Mouse (Mus musculus): ENCODE results near the gene Nfix.

Gene Nfix

DNA sequence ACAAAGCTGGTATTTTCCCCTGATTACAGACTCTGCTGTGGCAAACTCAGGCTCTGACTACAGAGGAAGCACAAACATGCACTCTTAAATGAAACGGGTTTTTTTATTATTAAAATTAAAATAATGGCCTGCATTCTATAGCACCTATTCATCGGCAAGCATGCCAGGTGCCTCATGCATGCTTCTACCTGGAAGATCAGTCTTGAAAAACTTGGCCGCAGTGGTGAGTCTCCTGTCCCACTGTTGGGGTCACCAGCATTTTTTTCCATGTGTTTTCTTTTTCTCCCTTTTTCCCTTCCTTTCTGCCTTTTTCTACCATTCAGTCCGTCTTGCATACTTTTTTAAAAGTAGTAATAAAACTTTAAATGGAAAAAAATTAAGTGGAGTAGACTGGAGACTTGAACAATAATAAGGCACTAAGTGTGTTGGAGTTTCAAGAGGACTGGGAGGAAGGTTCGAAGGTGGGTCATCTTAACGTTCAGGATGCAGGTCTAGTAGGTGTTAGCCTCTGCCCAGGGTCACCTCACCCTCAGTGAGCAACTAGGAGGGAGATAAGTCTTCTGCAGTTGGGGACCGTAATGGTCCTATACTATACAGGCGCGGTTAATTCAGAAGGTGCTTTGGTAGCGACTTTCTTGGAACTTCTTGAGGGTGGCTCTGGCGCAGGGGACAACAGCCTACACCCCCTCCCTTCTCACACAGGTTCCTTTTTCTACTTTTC, 16.8 kb downstream of the Nfix start:
- in situ Hi-C loops (cut with MboI; ENCODE audit: low sequenced_read_pairs), result no loop called here

DNA sequence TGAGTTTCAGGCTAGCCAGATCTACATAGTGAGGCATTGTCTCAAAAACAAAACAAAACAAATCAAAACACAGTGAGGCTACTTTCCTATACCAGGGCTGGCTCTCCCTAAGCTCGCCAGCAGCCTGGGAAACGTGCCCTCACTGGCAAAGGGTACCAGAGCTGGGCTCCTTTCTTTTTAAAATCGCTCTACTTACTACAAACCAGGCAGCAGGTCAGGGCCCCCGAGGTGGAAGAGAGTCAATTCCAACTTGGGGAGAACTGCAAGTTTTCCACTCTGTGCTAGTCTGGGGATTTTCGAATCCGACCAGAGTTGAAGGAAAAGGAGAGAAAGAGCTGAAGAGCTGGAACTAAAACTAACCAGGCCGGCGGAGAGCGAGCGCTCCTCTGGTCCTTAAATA, 17.5 kb downstream of the Nfix start:
- in situ Hi-C loops (cut with MboI; ENCODE audit: low sequenced_read_pairs), result no loop called here

DNA sequence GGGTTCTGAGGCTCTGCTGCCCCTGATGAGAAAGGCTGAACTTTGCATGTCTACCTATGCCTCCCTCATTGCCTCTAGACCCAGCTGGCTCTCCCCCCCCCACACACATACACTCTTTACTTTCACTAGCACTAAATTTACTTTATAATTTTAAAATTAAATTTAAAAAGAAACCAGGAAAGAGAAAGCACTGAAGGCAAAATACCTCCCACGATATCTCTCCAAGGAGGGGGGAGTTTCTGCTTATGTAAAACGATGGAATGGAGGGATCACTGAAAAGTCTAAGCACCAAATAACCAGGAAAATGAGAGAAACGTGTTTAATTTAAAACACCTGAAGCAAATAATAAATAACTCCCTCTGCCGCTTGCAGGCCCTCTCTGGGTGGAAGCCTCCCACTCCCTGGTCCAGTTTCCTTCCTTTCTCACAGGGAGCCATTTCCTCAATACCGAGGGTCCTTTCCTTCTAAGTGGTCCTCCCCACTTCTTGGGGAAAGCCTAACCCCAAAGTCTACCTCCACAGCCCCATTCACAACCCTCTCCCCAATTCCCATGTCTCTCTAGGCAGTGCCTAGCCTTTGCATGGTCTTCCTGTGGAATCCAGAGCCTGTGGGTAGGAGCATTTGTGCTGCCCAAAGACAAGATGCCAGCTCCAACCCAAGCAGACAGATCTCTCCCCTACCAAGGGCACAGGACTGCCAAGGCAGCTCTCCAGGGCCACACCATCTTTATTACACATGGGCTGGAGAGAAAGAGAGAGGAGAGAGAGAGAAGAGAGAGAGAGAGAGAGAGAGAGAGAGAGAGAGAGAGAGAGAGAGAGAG, 18.2 kb downstream of the Nfix start:
- in situ Hi-C loops (cut with MboI; ENCODE audit: low sequenced_read_pairs), result no loop called here

DNA sequence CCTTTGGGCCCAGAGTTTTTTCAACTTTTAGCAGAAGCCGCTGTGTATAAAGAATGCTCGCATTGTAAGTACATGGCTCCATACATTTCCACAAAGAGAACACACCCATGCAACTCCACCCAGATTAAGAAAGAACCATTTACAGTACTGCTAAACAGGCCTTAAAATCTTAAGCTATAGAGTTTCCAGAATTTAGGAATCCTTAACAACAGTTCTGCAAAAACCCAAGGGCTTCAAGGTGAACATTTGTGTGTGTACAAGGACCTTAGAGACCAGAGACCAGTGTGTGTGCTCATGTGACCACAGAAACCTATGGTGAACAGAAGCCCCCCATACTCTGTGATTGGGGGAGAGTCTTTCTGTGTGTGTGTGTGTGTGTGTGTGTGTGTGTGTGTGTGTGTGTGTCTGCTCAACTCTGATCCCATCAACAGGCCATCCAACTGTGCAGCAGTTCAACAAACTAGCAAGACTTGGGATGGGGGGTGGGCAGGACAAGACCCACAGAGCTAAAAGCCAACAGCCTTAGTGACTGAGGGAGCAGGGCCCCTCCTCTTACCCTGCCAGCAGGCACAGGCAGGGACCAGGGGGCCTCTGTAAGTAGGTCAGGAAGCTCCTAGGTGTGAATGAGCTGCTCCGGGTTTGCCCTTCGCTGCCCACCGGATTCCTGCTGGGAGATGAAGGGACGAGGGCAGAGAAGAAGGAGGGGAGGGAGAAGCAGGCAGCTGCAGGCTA, 19.0 kb downstream of the Nfix start:
- in situ Hi-C loops (cut with MboI; ENCODE audit: low sequenced_read_pairs), result no loop called here

DNA sequence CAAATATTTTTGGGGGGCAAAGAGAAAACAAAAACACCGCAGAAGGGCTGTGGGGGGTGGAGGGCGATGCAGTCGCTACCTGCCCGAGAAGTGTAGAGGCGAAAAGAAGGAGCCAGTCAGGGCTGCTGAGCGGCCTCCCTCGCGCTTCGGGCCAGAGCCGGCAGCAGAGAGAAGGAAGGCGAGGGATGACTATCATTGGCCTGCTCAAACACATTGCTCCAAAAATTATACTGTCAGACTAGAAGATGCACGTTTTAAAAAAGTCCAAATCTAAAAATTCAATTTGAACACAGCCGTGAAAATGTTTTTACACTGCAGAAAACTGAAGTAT, 20.0 kb downstream of the Nfix start:
- in situ Hi-C loops (cut with MboI; ENCODE audit: low sequenced_read_pairs), result no loop called here

DNA sequence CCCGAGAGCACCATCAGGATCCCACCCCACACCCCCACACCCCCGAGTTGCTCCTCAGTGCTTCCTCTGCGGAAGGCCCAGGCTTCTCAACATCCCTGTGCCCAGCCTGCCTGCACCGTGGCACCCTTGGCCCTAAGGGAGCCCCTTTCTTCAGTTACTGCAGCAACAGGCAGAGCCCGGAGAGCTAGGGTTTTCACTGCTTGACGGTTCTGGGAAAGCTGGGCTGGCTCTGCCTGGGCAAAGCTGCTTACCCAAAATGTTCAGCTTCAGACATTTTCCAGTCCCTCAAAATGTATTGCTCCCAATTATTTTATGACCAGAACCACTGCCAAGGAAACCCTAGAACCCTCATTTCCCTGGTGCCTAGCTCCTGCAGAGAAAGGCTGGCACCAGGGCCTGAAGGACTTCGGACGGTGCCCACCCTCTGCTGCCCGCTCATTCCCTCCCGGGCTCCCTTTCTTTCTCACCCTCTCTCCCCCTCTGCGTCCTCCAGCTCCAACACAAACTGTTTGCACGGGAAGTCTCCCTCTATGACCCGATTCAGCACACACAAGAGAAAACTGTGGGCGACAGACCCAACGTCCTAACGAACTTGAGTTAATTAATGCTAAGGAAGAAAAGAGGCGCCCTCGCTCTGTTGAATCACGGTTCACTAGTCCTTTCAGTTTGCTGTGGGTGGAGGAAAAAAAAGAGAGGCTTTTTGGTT, 20.5 kb downstream of the Nfix start:
- in situ Hi-C loops (cut with MboI; ENCODE audit: low sequenced_read_pairs), result no loop called here

DNA sequence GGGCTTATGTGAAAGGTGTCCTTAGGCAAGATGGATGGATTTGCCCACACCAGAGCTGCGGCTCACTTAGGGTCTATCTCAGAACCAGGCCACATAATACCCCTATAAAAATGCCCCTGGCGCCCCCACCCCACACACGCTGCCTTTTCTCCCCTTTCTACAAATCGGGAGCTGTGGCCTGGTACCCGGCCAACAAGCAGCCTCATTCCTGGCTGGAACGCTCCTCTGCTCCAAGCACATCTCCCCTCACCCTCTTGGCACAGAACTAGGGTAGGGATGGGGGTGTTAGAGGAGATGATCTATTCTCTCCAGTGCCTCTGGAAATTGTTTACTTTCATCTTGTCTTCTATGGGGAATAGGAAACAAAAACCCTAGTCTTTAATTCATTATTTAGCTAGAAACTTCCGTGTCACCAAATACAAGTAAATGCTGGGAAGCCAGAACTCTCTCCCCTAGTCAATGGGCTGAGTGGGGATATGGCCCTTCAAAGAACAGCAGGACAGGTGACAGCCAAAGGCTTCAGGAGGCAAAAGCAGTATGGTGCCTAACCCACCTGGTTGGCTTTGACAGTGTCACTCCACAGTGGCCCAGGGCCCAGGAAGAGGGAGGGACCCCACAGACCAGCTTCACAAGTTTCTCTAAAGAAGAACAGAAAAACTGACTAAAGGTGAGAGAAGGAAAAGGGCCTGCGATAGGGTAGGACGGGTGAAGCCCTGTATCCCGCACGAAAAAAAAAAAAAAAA, 21.3 kb downstream of the Nfix start:
- in situ Hi-C loops (cut with MboI; ENCODE audit: low sequenced_read_pairs), result no loop called here

DNA sequence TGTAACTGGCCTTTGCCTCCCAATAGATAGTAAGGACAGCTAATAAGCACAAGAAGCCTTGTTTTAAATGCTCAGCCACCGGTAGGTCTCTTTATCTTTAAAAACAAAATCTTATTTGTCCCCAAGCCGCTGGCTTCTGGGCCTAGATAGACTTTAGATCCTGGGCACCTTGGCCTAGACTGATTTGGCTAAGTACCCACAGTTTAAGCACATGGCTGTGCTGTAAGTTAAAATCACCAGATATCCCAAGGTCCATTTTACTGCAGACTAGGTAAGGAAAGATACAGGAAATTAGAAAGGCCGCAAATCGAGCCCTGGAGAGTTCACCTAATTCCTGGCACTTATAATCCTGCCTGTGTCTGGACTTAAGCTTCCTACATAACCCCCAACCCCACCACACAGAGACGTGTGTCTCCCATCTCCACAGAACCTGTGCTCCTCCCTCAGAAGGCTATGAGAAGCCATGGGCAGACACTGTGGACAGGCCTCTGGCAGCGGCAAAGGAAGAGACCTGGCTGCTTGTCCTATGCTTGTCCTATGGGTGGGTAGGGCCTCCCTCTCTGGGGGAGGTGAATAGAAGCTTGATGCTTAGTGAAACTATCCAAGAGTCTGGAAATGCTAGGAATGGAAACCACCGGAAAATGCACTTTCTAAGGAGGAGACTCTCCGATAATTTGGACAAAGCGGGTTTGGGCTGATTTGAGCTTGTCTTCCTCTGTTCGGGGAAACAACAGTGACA, 22.1 kb downstream of the Nfix start:
- in situ Hi-C loops (cut with MboI; ENCODE audit: low sequenced_read_pairs), result no loop called here

DNA sequence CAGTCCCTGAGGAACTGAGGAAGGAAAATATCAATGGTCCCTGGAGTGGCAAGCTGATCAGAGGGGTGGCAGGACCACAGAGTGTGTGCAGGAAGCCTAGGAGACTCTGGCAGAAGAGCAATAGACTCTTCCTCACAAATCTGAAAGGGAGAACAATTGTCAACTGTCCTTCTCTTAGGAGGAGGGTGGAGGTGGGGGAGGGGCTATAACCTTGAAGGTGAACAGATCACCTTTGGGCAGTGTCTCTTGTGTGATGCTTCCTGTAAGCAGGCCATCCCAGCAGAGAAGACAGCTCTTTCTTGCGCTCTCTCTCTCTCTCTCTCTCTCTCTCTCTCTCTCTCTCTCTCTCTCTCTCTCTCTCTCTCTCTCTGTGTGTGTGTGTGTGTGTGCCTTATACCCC, 23.6 kb downstream of the Nfix start:
- in situ Hi-C loops (cut with MboI; ENCODE audit: low sequenced_read_pairs), result no loop called here

DNA sequence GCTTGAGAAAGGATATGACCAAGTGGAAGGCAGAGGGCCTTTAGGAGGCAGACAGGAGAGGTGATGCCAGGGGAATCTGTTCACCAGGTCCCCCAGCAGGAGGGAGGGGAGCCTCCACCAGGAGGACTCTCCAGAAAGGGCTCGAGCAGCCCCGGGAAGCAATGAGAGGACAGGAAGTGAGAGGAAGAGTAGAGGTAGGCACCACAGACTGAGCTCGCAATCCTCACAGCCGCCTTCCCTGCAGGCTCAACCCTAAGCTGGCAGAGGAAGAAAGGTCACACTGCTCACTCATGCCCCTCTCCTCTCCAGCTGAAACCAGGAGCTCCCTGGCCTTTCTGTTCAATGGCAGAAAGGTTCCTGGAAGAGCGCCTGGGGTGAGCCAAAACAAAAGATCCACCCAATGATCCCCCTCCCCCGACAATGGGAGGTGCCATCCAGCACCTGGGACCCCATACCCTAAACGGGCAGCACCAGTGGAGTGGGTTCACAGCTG, 24.5 kb downstream of the Nfix start:
- in situ Hi-C loops (cut with MboI; ENCODE audit: low sequenced_read_pairs), result no loop called here

DNA sequence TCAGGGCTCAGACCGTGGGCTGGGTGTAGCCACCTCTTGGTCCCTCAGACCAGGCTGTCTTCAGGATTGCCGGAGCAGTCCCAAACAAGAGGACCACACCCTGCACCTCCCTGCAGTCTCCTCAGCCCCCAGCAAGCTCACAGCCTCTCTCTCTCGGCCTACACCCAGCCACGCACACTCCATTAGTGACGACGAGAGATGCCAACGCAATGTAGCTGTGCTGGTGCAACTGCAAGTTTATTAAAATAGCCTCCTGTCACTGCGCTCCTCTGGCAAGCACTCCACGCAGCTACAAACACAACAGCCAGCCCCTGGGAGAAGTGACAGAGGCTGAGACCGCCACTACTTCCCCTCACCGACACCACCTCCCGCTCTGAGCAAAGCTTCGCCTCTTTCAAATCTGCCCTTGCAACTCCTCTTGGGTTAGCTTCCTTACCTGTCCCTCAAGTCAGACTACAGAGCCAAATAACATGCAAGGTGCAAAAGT, 25.0 kb downstream of the Nfix start:
- in situ Hi-C loops (cut with MboI; ENCODE audit: low sequenced_read_pairs), result no loop called here

DNA sequence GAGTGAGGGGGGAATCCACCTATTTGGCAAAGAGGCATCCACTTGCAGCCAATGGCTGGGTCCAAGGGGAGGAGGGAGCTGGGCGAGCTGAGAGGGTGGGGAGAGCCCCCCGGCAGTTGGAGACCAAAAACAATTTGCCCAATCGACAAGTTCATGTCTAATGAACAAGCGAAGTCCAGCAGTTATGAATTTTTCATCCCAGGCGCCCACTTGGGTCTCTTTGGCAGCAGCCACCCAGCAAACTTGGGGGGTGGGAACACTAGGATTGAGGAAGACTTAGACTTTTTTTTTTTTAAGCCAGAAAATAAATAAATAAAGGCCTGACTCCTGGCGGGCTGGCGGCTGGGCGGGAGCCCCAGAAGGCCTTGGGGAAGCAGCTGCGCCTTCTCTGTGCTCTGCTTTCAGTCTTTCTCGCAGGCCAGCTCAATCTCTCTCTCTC, 25.7 kb downstream of the Nfix start:
- in situ Hi-C loops (cut with MboI; ENCODE audit: low sequenced_read_pairs), result no loop called here

DNA sequence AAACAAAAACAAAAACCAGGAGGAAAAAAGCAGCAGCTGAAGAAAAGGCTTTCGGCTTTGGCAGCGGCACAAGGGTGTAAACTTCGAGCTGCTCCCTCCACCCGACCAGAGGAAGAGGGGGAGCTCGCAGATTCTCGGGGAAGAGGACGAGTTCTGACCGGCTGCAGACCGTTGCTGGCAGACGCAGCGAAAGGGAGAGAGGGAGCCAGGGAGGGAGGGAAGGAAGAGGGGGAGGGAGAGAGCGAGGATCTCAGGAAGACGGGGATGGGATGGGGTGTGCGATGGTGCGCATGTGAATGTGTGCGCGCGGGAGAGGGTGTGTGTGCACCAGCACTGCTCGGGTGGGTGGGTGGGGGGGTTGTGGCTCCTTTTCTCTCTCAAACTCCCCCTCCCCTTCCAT, 26.3 kb downstream of the Nfix start:
- in situ Hi-C loops (cut with MboI; ENCODE audit: low sequenced_read_pairs), result no loop called here

DNA sequence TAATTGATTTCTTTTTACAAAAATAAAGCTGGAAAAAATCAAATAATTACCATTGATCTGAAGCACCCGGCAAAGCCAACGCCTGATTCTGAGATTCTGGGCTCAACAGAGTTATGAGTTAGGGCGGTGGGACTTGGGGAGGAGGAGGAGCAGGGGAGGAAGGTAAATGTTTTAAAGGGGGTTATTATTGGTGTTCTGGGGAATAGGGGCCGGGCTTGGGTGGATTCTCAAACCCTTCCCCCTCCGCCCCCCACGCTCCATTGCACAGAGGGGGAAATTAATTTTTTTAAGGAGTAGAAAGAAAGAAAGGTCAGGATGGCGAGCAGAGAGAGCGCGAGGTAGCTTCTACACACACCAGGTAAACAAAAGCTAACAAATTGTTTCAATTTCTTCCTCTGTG, 26.8 kb downstream of the Nfix start:
- in situ Hi-C loops (cut with MboI; ENCODE audit: low sequenced_read_pairs), result no loop called here

DNA sequence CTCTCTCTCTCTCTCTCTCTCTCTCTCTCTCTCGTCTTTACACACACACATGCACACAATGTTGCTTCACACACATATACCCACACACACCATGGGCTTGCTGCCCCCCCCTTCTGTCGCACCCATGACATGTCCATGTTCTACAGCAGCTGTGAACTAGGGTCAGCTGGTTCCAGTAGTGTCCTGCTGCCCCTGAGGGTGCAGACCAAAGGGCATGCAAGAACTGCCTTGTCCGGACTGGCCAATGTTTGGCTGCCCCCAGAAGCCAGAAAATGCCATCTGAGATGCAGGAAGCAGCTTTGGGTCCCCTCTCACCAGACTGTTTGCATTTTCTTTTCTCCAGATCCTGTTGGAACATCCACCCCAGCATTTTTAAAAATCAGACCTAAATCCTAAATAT, 27.5 kb downstream of the Nfix start:
- in situ Hi-C loops (cut with MboI; ENCODE audit: low sequenced_read_pairs), result no loop called here

DNA sequence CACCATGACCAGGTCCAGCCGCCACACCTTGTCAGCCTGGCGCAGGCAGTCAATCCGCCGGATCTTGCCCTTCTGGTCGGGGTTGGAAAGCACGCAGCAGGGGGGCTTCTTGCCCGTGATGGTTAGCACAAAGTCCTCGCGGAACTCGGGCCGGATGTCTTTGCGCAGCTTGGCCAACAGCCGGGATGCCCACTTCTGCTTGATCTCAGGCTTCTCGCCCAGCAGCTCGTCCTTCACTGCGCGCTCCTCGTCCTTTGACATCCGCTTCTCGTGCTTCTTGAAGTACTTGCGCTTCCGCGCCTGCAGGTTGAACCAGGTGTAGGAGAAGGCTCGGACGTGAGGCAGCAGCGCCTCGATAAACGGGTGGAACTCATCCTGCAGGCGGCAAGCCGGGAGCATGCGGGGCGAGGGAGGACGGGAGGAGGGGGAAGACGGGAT, 28.2 kb downstream of the Nfix start:
- in situ Hi-C loops (cut with MboI; ENCODE audit: low sequenced_read_pairs), result no loop called here

DNA sequence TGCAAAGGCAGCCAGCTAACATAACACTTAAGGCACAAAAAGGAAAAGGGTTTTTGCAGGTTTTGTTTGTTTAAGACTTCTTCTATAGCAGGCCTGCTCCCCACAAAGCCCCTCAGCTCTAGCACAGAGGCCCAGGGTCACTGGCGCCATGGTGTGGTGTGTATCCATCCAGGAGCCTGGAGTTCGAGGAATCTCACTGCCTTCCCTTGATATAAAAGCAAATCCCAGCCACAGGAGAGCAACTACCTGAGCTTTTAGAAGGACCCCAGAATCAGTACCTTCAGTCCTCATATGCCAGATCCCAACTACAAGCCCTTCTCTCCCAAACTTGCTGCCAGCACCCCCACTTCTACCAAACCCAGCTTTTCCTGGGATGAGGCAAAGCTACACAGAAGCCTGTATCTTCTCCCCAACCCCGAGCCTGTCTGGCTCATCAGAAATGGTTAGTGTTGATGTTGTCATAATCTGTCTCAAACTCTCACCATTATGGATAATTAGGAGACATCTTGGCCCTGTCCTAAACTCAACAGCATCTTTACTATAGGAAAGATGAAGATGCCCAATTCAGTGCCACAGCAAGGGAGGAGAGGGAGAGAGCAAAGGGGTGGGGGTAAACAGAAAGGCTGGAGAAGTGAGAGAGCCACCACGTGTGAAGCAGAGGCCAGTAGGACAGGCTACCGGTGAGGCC, 29.0 kb downstream of the Nfix start:
- in situ Hi-C loops (cut with MboI; ENCODE audit: low sequenced_read_pairs), result no loop called here

DNA sequence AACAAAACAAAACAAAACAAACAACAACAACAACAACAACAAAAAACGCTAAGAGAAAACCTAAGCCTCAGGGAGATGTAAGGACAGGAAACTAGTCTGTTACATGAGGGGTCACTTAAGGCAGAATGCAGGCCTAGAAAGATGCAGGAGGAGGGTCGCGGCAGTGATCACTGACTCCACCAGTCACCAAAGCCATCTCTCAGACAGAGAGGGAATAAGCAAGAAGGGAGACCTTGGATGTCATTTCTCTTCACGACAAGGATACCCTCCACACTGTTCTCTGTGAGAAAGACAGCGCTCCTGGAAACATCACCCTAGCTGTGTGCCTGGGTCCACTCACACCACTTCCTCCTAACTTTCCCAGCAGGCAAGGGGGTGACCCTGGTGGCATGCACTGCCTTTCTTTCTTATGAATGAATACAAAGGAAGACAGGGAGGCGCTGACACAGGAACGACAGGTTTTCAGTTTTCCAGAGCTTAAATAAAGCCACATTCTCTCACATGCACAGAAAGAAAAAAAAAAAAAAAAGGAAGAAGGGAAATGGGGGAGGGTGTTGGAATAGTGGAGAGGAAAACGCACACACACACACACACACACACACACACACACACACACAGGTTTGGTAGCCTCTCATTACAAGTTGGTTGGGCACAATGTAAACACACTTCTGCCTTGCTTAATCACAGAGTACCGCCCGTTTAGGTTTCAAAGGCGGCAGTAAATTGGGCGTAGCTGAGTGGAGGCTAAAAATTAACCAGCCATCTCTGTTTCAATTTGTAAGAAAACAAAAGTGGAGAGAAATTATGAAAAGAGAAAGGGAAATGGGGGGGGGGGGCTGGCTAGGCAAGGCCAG, 29.8 kb downstream of the Nfix start:
- in situ Hi-C loops (cut with MboI; ENCODE audit: low sequenced_read_pairs), result no loop called here

Measured in CH12F3 (cell line).